Mouse (Mus musculus): ENCODE measurements at regions not wholly inside any gene's neighbourhood (a gene's known extent, or its start where the extent isn't known, plus 50 kb on each side); places are given as distances from the start of the nearest gene placed in this dataset.

DNA sequence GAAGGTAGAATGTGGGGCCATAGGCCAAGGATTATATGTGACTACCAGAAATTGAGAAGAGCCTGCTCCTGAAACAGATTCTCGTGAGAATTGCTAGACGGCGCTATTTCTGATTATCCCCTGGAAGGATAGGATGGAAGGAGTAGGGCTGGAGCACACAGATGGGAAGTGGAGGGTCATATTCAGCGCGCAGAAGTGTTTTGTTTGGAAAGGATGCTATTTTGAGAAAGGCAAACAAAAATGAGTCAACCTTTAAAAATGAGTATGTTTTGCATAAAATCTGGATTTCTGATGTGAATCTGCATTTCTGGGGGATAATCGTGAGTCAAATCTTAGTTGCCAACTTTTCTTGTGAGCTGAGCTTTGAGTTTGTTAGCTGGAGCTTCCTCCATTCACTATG, 58.1 kb upstream of the Fshb start:
- 88% methylated on average over 6 of the region's 6 CpGs for WGBS
- no peak for ATAC-seq (ENCODE audit: low FRiP score, low TSS enrichment)
- H3K4me3 ChIP-seq (ENCODE audit: low read depth, low read length) = no peak overlapping the region
- no peak for TF ChIP-seq EP300 (optimal IDR thresholded peaks at IDR 0.05)
- TF ChIP-seq CTCF (IDR thresholded peaks at IDR 0.05; ENCODE audit: low read depth) = no peak
- H3K9ac ChIP-seq (ENCODE audit: low read length) = no peak overlapping the region
- H3K36me3 ChIP-seq (ENCODE audit: control insufficient read depth, insufficient read depth, low read length) = no peaks in the 10 kb centered on the region
- H3K9me3 ChIP-seq (ENCODE audit: control insufficient read depth, low read length) = no peaks in the 10 kb centered on the region
- no peak overlapping the region for H3K4me2 ChIP-seq (replicated peaks; ENCODE audit: low read depth)
- H3K4me1 ChIP-seq (replicated peaks; ENCODE audit: control insufficient read depth, insufficient read depth) = no peaks in the 10 kb centered on the region
- H3K27ac ChIP-seq (replicated peaks) = no peak overlapping the region
- DNase-seq (ENCODE audit: low spot score) = no peak
- H3K27me3 ChIP-seq (ENCODE audit: control insufficient read depth, insufficient read depth, low read length) = no peaks in the 10 kb centered on the region

GRCm38 (mm10) chr2:107118711-107119474, 59.4 kb upstream of the Fshb start:
- Histone ChIP-seq H3K4me3 (ENCODE audit: low read depth, low read length) (no peak overlapping the region), H3K4me2 (replicated peaks; ENCODE audit: low read depth) (no peak overlapping the region), H3K4me1 (replicated peaks; ENCODE audit: control insufficient read depth, insufficient read depth) (no peaks in the 10 kb centered on the region), H3K27me3 (ENCODE audit: control insufficient read depth, insufficient read depth, low read length) (no peaks in the 10 kb centered on the region), H3K9me3 (ENCODE audit: control insufficient read depth, low read length) (no peaks in the 10 kb centered on the region), H3K9ac (ENCODE audit: low read length) (no peak overlapping the region), H3K27ac (replicated peaks) (no peak overlapping the region), H3K36me3 (ENCODE audit: control insufficient read depth, insufficient read depth, low read length) (no peaks in the 10 kb centered on the region)
- TF ChIP-seq EP300 (optimal IDR thresholded peaks at IDR 0.05) (no peak), CTCF (IDR thresholded peaks at IDR 0.05; ENCODE audit: low read depth) (no peak)
- DNase-seq (ENCODE audit: low spot score) (no peak), ATAC-seq (ENCODE audit: low FRiP score, low TSS enrichment) (no peak)
- WGBS = 82% methylated on average over 9 of the region's 9 CpGs

DNA sequence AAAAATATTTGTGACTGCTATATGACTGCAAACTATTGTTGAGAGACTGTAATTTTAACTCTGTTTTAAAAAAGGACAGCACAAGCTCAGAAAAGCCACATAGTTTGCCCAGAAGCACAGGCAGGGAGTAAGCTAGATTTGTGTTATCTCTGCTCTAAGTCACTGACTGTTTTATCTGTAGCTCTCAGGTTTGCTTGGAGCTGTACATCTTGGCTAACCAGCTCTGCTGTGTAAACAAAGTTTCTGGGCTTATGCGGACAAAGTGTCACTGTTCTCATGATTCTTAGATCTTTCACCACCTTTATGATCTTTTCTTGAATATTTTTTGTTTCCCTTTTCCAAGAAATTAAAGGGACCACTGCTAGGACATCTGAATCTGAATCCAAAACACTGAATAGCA, 60.2 kb upstream of the Fshb start:
- ATAC-seq (ENCODE audit: low FRiP score, low TSS enrichment) = no peak
- Histone ChIP-seq H3K4me3 (ENCODE audit: low read depth, low read length) (no peak overlapping the region), H3K27me3 (ENCODE audit: control insufficient read depth, insufficient read depth, low read length) (no peaks in the 10 kb centered on the region), H3K27ac (replicated peaks) (no peak overlapping the region), H3K4me2 (replicated peaks; ENCODE audit: low read depth) (no peak overlapping the region), H3K36me3 (ENCODE audit: control insufficient read depth, insufficient read depth, low read length) (no peaks in the 10 kb centered on the region), H3K4me1 (replicated peaks; ENCODE audit: control insufficient read depth, insufficient read depth) (no peaks in the 10 kb centered on the region), H3K9me3 (ENCODE audit: control insufficient read depth, low read length) (no peaks in the 10 kb centered on the region), H3K9ac (ENCODE audit: low read length) (no peak overlapping the region)
- TF ChIP-seq CTCF (IDR thresholded peaks at IDR 0.05; ENCODE audit: low read depth) (no peak), EP300 (optimal IDR thresholded peaks at IDR 0.05) (no peak)
- no peak for DNase-seq (ENCODE audit: low spot score)
- 15% methylated on average over 1 of the region's 1 CpGs for WGBS

DNA sequence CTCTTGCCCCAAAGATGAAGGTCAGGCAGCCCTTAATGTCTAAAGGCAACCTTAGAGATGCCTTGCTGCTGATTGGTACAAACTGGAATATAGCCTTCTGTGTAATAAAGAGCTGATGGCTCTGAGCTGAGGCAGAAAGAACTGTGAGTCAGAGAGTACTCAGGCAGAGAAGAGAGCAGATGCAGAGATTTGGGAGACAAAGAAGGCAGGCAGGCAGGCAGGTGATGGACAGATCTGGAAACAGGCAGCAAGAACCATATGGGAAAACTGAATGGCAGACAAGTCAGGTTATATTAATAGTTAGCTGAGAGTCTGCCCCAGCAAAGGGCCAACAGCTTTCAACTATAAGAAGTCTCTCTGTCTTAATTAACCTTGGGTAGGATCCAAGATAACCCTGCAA, 73.7 kb upstream of the Fshb start:
- H3K9ac ChIP-seq (ENCODE audit: low read length) = no peak overlapping the region
- H3K27ac ChIP-seq (replicated peaks) = no peak overlapping the region
- H3K4me2 ChIP-seq (replicated peaks; ENCODE audit: low read depth) = no peak overlapping the region
- H3K9me3 ChIP-seq (ENCODE audit: control insufficient read depth, low read length) = no peaks in the 10 kb centered on the region
- ATAC-seq (ENCODE audit: low FRiP score, low TSS enrichment) = no peak
- no peaks in the 10 kb centered on the region for H3K4me1 ChIP-seq (replicated peaks; ENCODE audit: control insufficient read depth, insufficient read depth)
- no peak overlapping the region for H3K4me3 ChIP-seq (ENCODE audit: low read depth, low read length)
- DNase-seq (ENCODE audit: low spot score) = no peak
- TF ChIP-seq EP300 (optimal IDR thresholded peaks at IDR 0.05) = no peak
- TF ChIP-seq CTCF (IDR thresholded peaks at IDR 0.05; ENCODE audit: low read depth) = no peak
- H3K36me3 ChIP-seq (ENCODE audit: control insufficient read depth, insufficient read depth, low read length) = no peaks in the 10 kb centered on the region
- no peaks in the 10 kb centered on the region for H3K27me3 ChIP-seq (ENCODE audit: control insufficient read depth, insufficient read depth, low read length)

GRCm38 (mm10) chr2:107149317-107149716, 89.9 kb upstream of the Fshb start:
- ATAC-seq (ENCODE audit: low FRiP score, low TSS enrichment) = no peak
- no peaks in the 10 kb centered on the region for H3K9me3 ChIP-seq (ENCODE audit: control insufficient read depth, low read length)
- 71% methylated on average over 2 of the region's 2 CpGs for WGBS

GRCm38 (mm10) chr2:107149851-107150250, 90.4 kb upstream of the Fshb start:
- Histone ChIP-seq H3K9ac (ENCODE audit: low read length) (no peak overlapping the region), H3K27ac (replicated peaks) (no peak overlapping the region), H3K4me2 (replicated peaks; ENCODE audit: low read depth) (no peak overlapping the region), H3K27me3 (ENCODE audit: control insufficient read depth, insufficient read depth, low read length) (no peaks in the 10 kb centered on the region), H3K4me3 (ENCODE audit: low read depth, low read length) (no peak overlapping the region), H3K9me3 (ENCODE audit: control insufficient read depth, low read length) (no peaks in the 10 kb centered on the region), H3K4me1 (replicated peaks; ENCODE audit: control insufficient read depth, insufficient read depth) (no peaks in the 10 kb centered on the region), H3K36me3 (ENCODE audit: control insufficient read depth, insufficient read depth, low read length) (no peaks in the 10 kb centered on the region)
- DNase-seq (ENCODE audit: low spot score) = no peak
- TF ChIP-seq CTCF (IDR thresholded peaks at IDR 0.05; ENCODE audit: low read depth) = no peak
- no peak for TF ChIP-seq EP300 (optimal IDR thresholded peaks at IDR 0.05)
- 86% methylated on average over 2 of the region's 2 CpGs for WGBS
- ATAC-seq (ENCODE audit: low FRiP score, low TSS enrichment) = no peak

More at GRCm38 (mm10) chr2:107149317-107149716, 89.9 kb upstream of the Fshb start:
- TF ChIP-seq CTCF (IDR thresholded peaks at IDR 0.05; ENCODE audit: low read depth) (no peak), EP300 (optimal IDR thresholded peaks at IDR 0.05) (no peak)
- Histone ChIP-seq H3K4me1 (replicated peaks; ENCODE audit: control insufficient read depth, insufficient read depth) (no peaks in the 10 kb centered on the region), H3K36me3 (ENCODE audit: control insufficient read depth, insufficient read depth, low read length) (no peaks in the 10 kb centered on the region), H3K27ac (replicated peaks) (no peak overlapping the region), H3K4me3 (ENCODE audit: low read depth, low read length) (no peak overlapping the region), H3K4me2 (replicated peaks; ENCODE audit: low read depth) (no peak overlapping the region), H3K9ac (ENCODE audit: low read length) (no peak overlapping the region), H3K27me3 (ENCODE audit: control insufficient read depth, insufficient read depth, low read length) (no peaks in the 10 kb centered on the region)
- no peak for DNase-seq (ENCODE audit: low spot score)
